Mouse (Mus musculus) lung, adult 2 months (tissue): ENCODE measurements around the gene Heatr1.

Experiments used
- CTCF ChIP-seq: fragments of 200-500 bp; IDR thresholded peaks from 2 replicates; pipeline ENCODE4 v1.5.1; 2011; ENCODE audit warnings: mild to moderate bottlenecking, low read length, control low read depth; ENCODE audit not compliant: insufficient read depth
- POLR2A ChIP-seq: fragments of 200-500 bp; IDR thresholded peaks from 2 replicates; pipeline ENCODE4 v1.6.1; 2011; ENCODE audit warnings: low read depth, mild to moderate bottlenecking, control low read depth, low read length, borderline replicate concordance; ENCODE audit errors: extremely low read depth

- TF ChIP-seq CTCF, result no peak
- no peak for TF ChIP-seq POLR2A
Observed at GRCm38 (mm10) chr13:12384796-12385195, 10.0 kb upstream of the Heatr1 start.
